Mouse (Mus musculus): Measurements from ENCODE around the gene 4930432K21Rik. TPM values are rescaled to one million over a fixed set of nuclear protein-coding genes. Genes with fewer than 3 reads are reported as not detected.
A peak's percentile ranks its signal among the peaks of the same experiment; 100 is the strongest.

The 4930432K21Rik gene
- 1.4 TPM in 2 replicates for polyA plus RNA-seq (2012; rRNA removed)

DNA sequence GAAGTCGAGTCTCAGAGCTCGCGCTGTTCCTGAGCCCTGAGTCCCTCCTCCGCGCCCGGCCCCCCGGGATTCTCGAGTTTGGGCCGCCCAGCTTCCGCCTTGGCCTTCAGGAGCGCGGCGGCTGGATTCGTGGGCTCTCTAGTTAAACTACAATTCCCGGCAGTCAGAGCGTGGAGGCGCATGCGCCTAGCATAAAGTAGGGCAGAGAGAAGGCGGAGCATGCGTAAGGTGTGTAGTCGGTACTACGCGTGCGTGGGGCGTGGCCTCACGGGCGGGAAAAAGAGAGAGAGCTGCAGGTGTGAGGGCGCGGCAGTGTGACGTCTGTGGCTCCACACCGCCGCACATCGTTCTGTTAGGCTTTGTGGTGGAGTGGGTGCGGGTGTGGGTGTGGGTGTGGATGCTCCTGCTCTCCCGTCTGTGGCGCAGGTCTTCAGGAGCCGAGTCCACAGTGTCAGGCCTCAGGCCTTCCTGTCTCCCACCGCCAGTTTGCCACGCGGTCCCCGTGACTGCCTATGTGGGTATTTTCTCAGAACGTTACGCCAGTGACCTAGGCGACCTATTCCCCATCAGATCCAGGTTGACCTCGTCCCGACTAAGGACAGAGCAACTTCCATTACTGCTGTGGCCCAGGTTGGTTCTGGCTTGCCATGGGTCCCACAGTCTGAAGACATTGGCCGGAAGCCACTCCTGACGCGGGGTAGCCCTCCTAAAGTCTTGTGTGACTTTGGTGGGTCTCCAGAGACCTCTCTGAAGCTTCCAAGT, at the start of gene 4930432K21Rik, which contains the start of gene Cc2d1a:
Gene 4930432K21Rik, plus strand, starts transcription at position 257 of the 762 bp plus-strand sequence.
Gene Cc2d1a, minus strand, starts transcription at position 168 of the 762 bp plus-strand sequence.
- no peak for TF ChIP-seq CTCF (IDR thresholded peaks at IDR 0.05; ENCODE audit: extremely low read depth, insufficient read depth, insufficient read length, insufficient replicate concordance)
- peak; percentile 30; the same call in 1 of the 2 replicates for TF ChIP-seq POLR2A (IDR thresholded peaks at IDR 0.05; ENCODE audit: low read depth, low read length)
- WGBS, result 15% methylated on average over 49 of the region's 49 CpGs
- H3K4me1 ChIP-seq (ENCODE audit: control insufficient read depth, insufficient read depth, insufficient read length), result peaks cover 2% of the 10 kb centered on the region; the same call in 1 of the 2 replicates

DNA sequence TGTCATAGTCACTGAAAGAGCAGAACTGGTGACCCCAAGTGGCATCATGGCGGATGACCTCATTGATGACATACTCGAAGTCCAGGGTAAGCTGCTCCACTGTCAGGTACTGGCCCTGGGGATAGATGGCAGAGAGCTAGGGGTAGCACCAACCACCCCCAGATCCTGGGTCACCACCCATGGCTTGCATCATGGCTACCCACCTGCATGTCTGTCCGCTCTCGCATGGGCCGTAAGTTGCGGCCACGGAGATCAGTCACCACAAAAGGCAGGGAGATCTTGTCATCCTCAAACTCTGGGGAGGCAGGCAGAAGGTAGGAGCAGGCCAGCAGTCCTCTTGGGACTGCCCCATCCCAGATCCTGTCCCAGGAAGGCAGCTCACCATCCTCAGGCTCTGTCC, 49.4 kb upstream of the 4930432K21Rik start:
- Histone ChIP-seq H3K27ac (ENCODE audit: insufficient read depth, low read length) (no peak overlapping the region), H3K36me3 (ENCODE audit: control insufficient read depth, insufficient read depth, low read length) (peaks cover 50% of the 10 kb centered on the region), H3K4me1 (ENCODE audit: control insufficient read depth, insufficient read depth, insufficient read length) (peaks cover 4% of the 10 kb centered on the region; the same call in 1 of the 2 replicates), H3K4me3 (ENCODE audit: extremely low read depth, insufficient read depth, insufficient read length) (no peak overlapping the region), H3K27me3 (ENCODE audit: control insufficient read depth, insufficient read depth, low read length) (no peaks in the 10 kb centered on the region)
- 94% methylated on average over 7 of the region's 7 CpGs for WGBS
- no peak for DNase-seq (ENCODE audit: low read depth in 1 of 2, low spot score in 2 of 2)
- TF ChIP-seq POLR2A (IDR thresholded peaks at IDR 0.05; ENCODE audit: low read depth, low read length) (no peak), CTCF (IDR thresholded peaks at IDR 0.05; ENCODE audit: extremely low read depth, insufficient read depth, insufficient read length, insufficient replicate concordance) (no peak)

More for the DNA sequence above, at the start of gene 4930432K21Rik, which contains the start of gene Cc2d1a:
- peak; percentile 90 to 93 for DNase-seq (ENCODE audit: low read depth in 1 of 2, low spot score in 2 of 2)
- peaks cover 11% of the 10 kb centered on the region for H3K36me3 ChIP-seq (ENCODE audit: control insufficient read depth, insufficient read depth, low read length)
- peak within 1 kb of the TSS; percentile 78 for H3K4me3 ChIP-seq (ENCODE audit: extremely low read depth, insufficient read depth, insufficient read length)
- peak within 1 kb of the TSS; percentile 16; the same call in 1 of the 2 replicates for H3K27ac ChIP-seq (ENCODE audit: insufficient read depth, low read length)
- H3K27me3 ChIP-seq (ENCODE audit: control insufficient read depth, insufficient read depth, low read length), result no peaks in the 10 kb centered on the region

- no peak for DNase-seq (ENCODE audit: low read depth in 1 of 2, low spot score in 2 of 2)
- Histone ChIP-seq H3K36me3 (ENCODE audit: control insufficient read depth, insufficient read depth, low read length) (peaks cover 29% of the 10 kb centered on the region), H3K4me3 (ENCODE audit: extremely low read depth, insufficient read depth, insufficient read length) (no peak overlapping the region), H3K4me1 (ENCODE audit: control insufficient read depth, insufficient read depth, insufficient read length) (peaks cover 10% of the 10 kb centered on the region; the same call in 1 of the 2 replicates), H3K27me3 (ENCODE audit: control insufficient read depth, insufficient read depth, low read length) (no peaks in the 10 kb centered on the region), H3K27ac (ENCODE audit: insufficient read depth, low read length) (no peak overlapping the region)
- WGBS, result 93% methylated on average over 25 of the region's 25 CpGs
- TF ChIP-seq CTCF (IDR thresholded peaks at IDR 0.05; ENCODE audit: extremely low read depth, insufficient read depth, insufficient read length, insufficient replicate concordance) (no peak), POLR2A (IDR thresholded peaks at IDR 0.05; ENCODE audit: low read depth, low read length) (no peak)
Measured at GRCm38 (mm10) chr8:84101476-84102270, 46.2 kb upstream of the 4930432K21Rik start.

GRCm38 (mm10) chr8:84103601-84104000, 44.2 kb upstream of the 4930432K21Rik start:
- 42% methylated on average over 3 of the region's 3 CpGs for WGBS
- H3K27ac ChIP-seq (ENCODE audit: insufficient read depth, low read length), result no peak overlapping the region
- no peaks in the 10 kb centered on the region for H3K27me3 ChIP-seq (ENCODE audit: control insufficient read depth, insufficient read depth, low read length)
- peaks cover 10% of the 10 kb centered on the region for H3K36me3 ChIP-seq (ENCODE audit: control insufficient read depth, insufficient read depth, low read length)
- no peak for DNase-seq (ENCODE audit: low read depth in 1 of 2, low spot score in 2 of 2)
- TF ChIP-seq POLR2A (IDR thresholded peaks at IDR 0.05; ENCODE audit: low read depth, low read length), result no peak
- TF ChIP-seq CTCF (IDR thresholded peaks at IDR 0.05; ENCODE audit: extremely low read depth, insufficient read depth, insufficient read length, insufficient replicate concordance), result no peak
- peak overlapping the region; percentile 73; the same call in 1 of the 2 replicates for H3K4me3 ChIP-seq (ENCODE audit: extremely low read depth, insufficient read depth, insufficient read length)
- H3K4me1 ChIP-seq (ENCODE audit: control insufficient read depth, insufficient read depth, insufficient read length), result peaks cover 10% of the 10 kb centered on the region; the same call in 1 of the 2 replicates

DNA sequence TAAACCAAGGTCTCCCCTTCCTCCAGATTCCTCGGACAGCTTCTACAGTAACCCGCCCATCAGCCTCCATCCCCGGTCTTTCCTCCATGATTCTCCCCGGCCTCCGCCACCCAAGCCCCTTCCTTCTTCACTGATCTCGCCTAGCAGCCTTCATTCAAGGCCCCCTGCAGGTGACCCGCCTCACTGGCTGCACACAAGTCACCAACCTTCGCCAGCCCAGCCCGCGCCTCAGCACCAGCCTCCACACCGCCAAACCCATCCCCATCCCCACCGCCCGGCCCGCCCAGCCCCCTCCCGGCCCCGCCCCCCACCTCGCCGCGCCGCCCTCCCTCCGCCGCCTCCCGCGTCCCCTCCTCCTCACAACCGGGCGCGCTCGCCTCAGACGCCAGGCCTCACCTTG, 43.6 kb upstream of the 4930432K21Rik start:
- peaks cover 8% of the 10 kb centered on the region for H3K36me3 ChIP-seq (ENCODE audit: control insufficient read depth, insufficient read depth, low read length)
- no peaks in the 10 kb centered on the region for H3K27me3 ChIP-seq (ENCODE audit: control insufficient read depth, insufficient read depth, low read length)
- 1% methylated on average over 13 of the region's 29 CpGs for WGBS
- H3K4me1 ChIP-seq (ENCODE audit: control insufficient read depth, insufficient read depth, insufficient read length), result peaks cover 10% of the 10 kb centered on the region; the same call in 1 of the 2 replicates
- no peak for TF ChIP-seq POLR2A (IDR thresholded peaks at IDR 0.05; ENCODE audit: low read depth, low read length)
- 0 out of 2 replicates have a peak, but pooled peaks have one; percentile 3 for TF ChIP-seq CTCF (IDR thresholded peaks at IDR 0.05; ENCODE audit: extremely low read depth, insufficient read depth, insufficient read length, insufficient replicate concordance)
- no peak overlapping the region for H3K27ac ChIP-seq (ENCODE audit: insufficient read depth, low read length)
- H3K4me3 ChIP-seq (ENCODE audit: extremely low read depth, insufficient read depth, insufficient read length), result peak overlapping the region; percentile 73
- peak in 1 of 2 experiments; percentile 72 for DNase-seq (ENCODE audit: low read depth in 1 of 2, low spot score in 2 of 2)
